Mouse (Mus musculus): ENCODE results near the gene Apoh.
A peak's percentile ranks its signal among the peaks of the same experiment; 100 is the strongest.

The Apoh gene

GRCm38 (mm10) chr11:108384920-108385665, 41.9 kb downstream of the Apoh start:
- DNase-seq, result no peak

DNA sequence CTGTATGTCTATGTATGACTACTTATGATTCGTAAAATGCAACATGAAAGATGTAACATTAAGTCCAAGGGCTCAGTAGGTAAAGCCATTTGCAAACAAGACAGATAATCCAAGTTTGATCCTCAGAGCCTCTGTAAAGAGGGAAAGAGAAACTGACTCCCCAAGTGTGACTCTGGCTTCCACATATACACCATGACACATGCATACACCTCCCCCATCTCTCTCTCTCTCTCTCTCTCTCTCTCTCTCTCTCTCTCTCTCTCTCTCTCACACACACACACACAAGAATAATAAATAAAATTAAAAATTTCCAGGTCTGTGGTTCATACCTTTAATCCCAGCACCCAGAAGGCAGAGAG, 42.5 kb downstream of the Apoh start:
- no peak for DNase-seq

DNA sequence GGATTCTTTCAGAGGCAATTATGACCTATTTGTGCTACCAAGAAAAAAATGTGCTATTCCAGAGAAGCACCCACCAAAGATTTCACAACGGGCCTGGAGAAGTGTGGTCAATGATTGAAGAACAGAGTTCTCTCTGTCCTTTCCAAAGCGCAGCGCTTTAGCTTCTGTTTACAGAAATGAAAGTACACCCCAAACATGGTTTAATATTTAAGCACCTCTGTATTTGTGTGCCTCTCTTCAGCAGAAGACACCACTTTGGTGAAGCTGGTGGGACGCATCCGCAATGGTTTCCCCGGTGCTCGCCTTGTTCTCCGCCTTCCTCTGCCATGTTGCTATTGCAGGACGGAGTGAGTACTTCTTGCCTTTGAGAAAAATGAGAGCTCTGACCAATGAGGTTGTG, 51.9 kb downstream of the Apoh start:
- no peak for DNase-seq

DNA sequence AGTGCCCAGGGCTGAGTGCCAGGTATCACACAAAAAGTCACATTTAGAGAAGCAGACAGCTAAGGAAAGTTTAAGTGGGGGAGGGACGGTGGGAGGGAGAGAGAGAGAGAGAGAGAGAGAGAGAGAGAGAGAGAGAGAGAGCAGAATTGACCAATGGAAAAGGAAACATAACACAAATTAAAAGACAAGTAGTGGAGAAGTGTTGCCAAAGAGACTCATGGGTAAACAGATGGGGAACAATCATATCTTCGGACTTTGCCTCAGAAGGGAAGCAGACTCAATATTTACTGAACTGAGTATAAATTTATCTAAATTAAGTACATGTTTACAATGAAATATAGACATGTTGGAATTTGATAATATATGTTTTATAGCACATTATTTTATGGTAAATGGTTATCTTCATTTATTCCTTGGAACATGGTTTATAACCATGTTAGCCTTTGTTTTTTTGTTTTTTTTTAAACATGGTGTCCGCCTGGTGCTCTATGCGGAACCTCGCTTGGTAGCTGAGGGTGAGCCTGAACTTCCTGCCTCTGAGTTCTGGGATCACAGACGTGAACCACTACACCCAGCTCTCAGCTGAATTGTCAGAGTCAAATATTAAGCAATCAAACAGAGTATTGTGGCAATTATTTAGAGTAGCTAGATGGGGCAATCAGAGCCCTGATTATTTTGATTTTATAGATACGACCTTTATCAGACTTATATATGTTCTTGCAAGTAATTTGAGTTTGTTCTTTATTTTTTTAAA, 53.1 kb downstream of the Apoh start:
- no peak for DNase-seq

DNA sequence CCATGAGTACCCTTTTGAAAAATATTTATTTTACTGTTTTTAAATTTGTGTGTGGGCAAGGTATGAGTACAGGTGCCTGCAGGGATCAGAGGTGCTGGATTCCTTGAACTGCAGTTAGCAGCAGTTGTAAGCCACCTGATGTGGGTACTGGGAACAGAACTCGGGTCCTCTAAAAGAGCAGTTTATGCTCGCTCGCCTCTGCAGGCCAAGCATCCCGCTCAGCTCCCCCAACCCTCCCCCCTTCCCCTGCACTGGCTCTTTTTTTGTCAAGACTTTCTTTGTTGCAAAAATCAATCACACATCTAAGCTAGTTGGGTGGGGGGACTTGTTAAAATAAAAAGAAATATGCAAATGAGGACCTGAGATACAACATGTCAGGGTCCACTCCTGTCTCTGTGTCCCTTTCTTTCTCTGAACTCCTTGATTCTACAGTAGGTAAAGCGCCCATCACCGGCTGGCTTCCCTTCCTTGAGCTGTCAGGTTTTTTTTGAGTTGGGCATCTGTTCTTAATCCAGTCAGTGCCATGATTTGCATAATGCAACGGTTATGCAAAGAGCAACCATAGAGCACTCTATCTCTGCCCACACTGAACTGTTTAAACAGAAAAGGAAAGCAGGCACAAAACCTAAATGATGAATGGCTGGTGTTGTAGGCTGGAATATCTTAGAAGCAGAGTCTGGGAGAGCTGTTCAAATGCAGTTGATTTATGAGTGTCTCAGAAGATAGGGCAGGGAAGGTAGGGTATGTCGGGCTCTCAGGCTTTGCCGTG, 66.9 kb downstream of the Apoh start:
- DNase-seq, result no peak

- DNase-seq, result no peak
These were observed 73.2 kb downstream of the Apoh start for GRCm38 (mm10) chr11:108416360-108416759.

DNA sequence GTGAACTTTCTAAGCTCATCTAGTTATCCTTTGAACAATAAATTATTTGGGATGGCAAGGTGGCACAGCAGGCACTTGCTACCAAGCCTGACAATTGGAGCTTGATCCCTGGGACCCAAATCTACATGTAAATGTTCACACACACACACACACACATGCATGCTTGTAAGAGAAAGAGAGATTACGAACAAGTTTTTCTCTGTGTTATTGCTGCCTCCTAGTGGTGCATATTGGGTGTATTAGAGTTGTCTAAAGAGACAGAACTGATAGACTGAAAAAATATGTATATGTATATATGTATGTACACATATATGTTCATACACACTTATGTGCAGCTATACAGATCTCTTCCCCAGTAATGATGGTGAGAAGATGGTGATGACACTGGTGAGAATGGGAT, 75.4 kb downstream of the Apoh start:
- DNase-seq, result no peak

DNA sequence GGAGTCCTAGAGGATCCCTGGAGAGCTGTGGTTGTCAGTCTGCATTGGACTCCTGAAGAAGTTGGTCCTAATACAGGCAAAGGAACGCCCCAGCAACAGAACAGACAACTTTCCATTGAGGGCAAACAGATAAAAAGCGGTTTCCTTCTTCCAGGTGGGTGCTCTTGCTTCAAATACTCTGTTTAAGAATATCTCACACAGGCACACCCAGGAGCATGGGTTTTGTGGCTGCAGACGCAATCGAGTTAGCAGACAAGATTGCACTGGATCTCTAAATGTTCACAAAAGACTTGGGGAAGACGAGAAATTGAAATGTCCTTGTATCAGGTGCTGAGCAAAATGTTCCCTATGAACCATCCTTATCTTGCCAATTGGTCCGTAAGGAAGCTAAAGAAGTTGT, 76.1 kb downstream of the Apoh start:
- no peak for DNase-seq

DNA sequence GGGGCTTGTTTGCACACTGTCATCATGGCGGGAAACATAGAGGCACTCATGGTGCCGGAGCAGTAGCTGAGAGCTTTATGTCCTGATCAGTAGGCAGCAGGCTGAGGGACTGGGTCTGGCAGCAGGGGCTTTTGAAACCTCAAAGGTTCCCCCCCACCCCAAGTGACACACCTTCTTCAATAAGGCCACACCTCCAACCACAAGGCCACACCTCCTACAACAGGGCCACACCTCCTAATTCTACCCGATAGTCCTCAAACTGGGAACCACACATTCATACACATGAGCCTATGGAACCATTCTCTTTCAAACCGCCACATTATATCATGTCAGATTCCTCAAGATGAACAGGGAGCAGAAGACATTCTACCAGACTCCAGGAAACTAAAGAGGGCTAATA, 77.6 kb downstream of the Apoh start:
- no peak for DNase-seq

- DNase-seq, result no peak
These were observed 80.1 kb downstream of the Apoh start for GRCm38 (mm10) chr11:108423221-108423620.

DNA sequence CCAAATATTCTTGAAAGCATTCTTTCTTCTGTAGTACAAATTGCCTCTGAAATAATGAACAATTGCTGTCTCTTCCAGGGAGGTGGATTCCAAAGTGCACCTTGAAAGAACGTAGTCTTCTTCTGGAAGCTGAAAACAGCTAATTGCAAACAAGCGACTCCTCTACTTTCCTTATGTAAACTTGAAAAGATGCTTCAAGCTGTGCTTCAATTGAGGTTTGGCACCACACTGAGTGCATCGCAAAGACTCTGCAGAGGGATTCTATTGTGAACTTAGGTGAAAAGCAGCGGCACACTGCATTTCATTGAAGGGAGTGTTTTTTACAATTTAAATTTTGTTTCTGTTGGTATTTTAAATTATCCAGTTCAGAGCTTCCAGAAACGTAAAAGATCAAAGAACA, 81.0 kb downstream of the Apoh start:
- DNase-seq, result no peak

DNA sequence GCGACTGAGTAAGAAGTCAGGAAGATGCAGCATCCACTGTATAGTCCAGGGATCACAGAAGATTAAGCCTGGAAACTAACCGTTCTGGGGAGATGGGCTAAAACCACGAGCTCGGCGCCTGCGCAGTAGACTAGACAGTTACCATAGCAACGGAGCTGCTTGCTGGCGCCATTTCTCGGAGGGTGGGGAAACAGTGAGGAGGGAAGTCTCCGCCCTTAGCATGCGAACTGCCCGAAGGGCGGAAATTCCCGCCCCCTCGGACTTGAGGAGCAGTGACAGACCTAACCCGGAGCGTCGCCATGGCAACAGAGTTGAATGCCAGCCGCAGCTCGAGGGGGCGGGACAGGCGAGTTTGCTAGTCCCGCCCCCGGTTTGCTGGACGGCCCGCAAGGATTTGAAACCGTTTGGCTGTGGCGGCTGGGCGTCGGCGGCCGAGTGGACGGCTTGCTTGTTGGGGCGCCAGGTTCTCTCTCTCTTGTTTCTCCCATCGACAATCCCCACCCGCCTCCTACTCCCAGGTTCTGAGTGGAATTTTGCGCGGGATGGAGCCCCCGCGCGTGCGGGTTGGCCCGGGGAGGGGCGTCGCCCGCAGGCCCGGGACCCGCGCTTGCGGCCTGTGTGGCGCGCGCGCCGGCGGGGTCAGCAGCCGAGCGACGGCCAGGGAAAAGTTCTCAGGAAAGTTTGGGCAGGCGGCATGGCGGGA, 81.9 kb downstream of the Apoh start, which contains the start of gene Cep112:
Gene Cep112 (plus strand): TSS at position 304 of the 703 bp plus-strand sequence.
- peak; percentile 98 to 99 for DNase-seq

GRCm38 (mm10) chr11:108425592-108425921, 82.4 kb downstream of the Apoh start:
- DNase-seq, result no peak

DNA sequence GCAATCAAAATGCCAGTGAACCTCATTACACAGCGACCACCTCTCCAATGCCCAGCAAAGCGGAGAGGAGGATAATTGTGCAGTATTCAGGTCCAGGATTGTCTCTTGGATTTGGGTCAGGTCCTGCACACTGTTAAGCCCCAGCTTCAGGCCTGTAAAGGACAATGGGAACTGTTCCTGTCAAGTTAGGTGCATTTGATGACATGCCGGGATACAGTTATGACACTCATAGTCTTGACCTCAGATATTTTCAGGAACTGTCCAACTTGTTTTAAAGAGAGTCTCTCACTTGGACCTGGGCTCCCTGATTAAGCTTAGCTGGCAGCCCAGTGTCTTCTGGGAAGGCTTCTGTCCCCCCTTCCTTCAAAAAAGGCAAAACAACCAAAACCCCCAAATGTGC, 82.9 kb downstream of the Apoh start:
- DNase-seq, result no peak

DNA sequence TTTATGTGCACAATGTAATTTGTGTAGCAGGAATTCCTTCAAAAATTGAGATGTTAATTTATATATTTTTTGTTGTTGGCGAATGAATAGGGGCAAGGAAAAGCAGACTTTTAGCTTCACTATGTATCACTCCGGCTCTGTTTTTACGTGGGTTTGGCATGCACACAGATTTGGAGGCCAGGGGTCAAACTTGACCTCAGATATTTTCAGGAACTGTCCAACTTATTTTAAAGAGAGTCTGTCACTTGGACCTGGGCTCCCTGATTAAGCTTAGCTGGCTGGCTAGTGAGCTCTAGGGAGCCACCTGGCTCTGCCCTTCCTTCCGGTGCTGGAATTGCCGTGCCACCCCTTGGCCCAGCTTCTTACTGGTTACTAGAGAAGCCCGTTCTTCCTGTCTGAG, 84.0 kb downstream of the Apoh start:
- DNase-seq, result no peak

DNA sequence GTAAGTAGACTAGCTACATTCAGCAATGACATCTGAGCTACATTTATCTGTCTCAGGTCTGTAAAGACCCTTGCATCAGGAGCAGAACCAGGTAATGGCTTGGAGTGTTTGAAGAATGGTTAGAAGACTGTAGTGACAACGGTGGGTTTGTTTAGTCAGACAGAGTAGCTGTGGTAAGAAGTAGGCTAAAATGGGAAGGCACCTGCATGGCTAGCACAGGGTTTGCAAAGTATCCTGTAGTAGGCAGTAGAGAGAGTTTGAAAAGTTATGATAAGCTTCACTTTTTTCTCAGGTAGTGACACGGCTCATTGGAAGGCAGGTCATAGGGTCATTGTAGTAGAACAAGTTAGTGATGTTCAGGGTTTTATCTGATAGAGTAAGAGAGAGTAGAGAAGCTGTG, 85.9 kb downstream of the Apoh start:
- no peak for DNase-seq

GRCm38 (mm10) chr11:108443893-108444563, 100.9 kb downstream of the Apoh start:
- DNase-seq, result peak; percentile 24 to 52

DNA sequence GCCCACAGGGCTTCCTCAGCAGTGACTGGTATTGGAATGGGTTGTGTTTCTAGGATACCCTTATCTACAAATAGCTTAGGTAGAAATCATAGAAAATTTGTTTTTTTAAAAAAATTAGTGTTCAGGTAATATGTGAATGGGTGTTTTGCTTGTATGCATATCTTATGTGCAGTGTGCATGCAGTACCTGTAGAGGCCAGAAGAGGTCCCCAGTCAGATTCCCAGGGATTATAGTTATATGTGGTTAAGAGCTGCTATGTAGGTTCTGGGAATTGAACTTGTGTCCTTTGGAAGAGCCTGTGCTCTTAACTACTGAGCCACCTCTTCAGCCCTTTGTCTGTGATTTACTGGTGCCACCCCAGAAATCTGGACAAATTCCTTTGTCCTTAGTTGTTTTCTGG, 104.0 kb downstream of the Apoh start:
- DNase-seq, result peak; percentile 56 to 59

DNA sequence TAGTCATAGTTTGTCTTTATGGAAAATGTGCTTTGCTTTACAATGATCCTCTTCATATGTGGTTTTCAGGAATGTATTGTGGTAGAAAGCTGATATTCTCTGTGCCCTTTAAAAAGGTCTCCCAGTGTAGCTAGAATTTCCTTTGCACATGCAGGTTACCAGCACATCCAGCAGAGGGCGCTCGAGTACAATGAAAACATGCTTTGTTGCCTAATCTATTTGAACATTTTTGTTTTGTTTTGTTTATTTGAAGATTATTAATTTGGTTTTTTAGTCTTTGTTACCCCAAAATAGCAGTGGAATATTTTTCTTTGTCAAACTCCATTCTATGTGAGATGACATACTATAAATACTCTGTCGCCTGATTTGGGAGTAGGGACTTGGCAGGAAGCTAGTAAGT, 106.7 kb downstream of the Apoh start:
- DNase-seq, result peak; percentile 83 to 84

DNA sequence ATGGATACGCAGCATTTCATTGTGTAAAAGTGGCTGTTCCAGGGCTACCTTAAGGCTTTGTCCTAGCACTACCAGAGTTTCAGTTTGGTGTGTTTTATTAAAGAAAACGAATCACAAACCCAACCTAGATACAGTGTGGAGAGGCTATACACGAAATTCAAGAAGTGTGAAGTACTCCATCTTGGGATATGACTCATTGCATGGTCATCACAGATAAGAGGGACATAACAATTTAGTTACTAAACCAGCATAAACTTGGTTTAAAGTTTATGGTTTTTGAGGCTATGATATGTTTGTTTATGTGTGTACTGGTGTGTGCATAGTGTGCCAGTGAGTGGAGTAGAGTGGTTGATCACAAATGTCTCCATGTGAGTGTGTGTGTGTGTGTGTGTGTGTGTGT, 116.4 kb downstream of the Apoh start:
- DNase-seq, result no peak

Data from kidney, postnatal 4 days (tissue).